Mouse (Mus musculus) liver, adult 2 months (tissue): ENCODE measurements around the gene Tanc1. TPM values are rescaled to one million over a fixed set of nuclear protein-coding genes. Genes with fewer than 3 reads are reported as not detected.

Experiments
- DNase-seq: peaks from one replicate; pipeline ENCODE4 v3.0.0-alpha.2; 2011; ENCODE audit warnings: low read depth, low spot score; ENCODE audit errors: extremely low read depth
- H3K27ac ChIP-seq: fragments of 200-500 bp; replicated peaks from 2 replicates; pipeline ENCODE4 v1.5.1; 2012; ENCODE audit warnings: low read depth, mild to moderate bottlenecking, control low read depth, inconsistent platforms, low read length; ENCODE audit not compliant: insufficient read depth
- H3K27me3 ChIP-seq: fragments of 200-500 bp; 2 replicates; pipeline ENCODE4 v1.6.1; 2012; ENCODE audit warnings: mild to moderate bottlenecking, moderate library complexity, low read length, inconsistent platforms; ENCODE audit not compliant: control insufficient read depth, insufficient read depth
- H3K36me3 ChIP-seq: fragments of 200-500 bp; 2 replicates; pipeline ENCODE4 v1.6.1; 2012; ENCODE audit warnings: low read length, inconsistent platforms; ENCODE audit not compliant: control insufficient read depth, insufficient read depth
- H3K4me1 ChIP-seq: fragments of 200-500 bp; 2 replicates; pipeline ENCODE4 v1.6.1; 2011; ENCODE audit warnings: low read length; ENCODE audit not compliant: control insufficient read depth, insufficient read depth
- H3K4me3 ChIP-seq: fragments of 200-500 bp; 2 replicates; pipeline ENCODE4 v1.5.1; 2011; ENCODE audit warnings: low read depth, mild to moderate bottlenecking, control low read depth, low read length, moderate library complexity; ENCODE audit not compliant: insufficient read depth
- H3K79me2 ChIP-seq: fragments of 200-500 bp; 2 replicates; pipeline ENCODE4 v1.6.1; 2012; ENCODE audit warnings: inconsistent platforms, mild to moderate bottlenecking, low read length, moderate library complexity; ENCODE audit not compliant: control insufficient read depth, insufficient read depth
- H3K9ac ChIP-seq: fragments of 200-500 bp; 2 replicates; pipeline ENCODE4 v1.6.1; 2012; ENCODE audit warnings: low read depth, mild to moderate bottlenecking, control low read depth, inconsistent platforms, low read length
- CTCF ChIP-seq: fragments of 200-500 bp; IDR thresholded peaks from 2 replicates; pipeline ENCODE4 v1.5.1; 2011; ENCODE audit warnings: low read depth, low read length, control low read depth
- POLR2A ChIP-seq: fragments of 200-500 bp; IDR thresholded peaks from 2 replicates; pipeline ENCODE4 v1.6.1; 2011; ENCODE audit warnings: low read length, control low read depth; ENCODE audit not compliant: insufficient read depth; ENCODE audit errors: extremely low read depth
- WGBS: fragments of 180-500 bp; shearing (Covaris S2); methylation state at CpG from one replicate; pipeline ENCODE4 v1.1.7; 2018; 5-methylcytosine and 5-hydroxymethylcytosine counted together
- polyA plus RNA-seq: library from polyadenylated mRNA; depleted of rRNA; stranded (reverse); fragments of >200 nt; gene quantifications from 2 replicates; pipeline ENCODE4 v1.2.3, GENCODE M21; 2012
- total RNA-seq: library from RNA; depleted of rRNA; stranded (reverse); fragments of >200 nt; gene quantifications from 2 replicates; pipeline ENCODE4 v1.2.3, GENCODE M21; 2014

The Tanc1 gene
- total and polyA plus RNA-seq, 2 experiments, result 2.7 to 5.0 TPM

- Histone ChIP-seq H3K27ac (peak overlapping the region; percentile 53), H3K9ac (no peak overlapping the region), H3K79me2 (no peaks in the 10 kb centered on the region), H3K27me3 (no peaks in the 10 kb centered on the region), H3K4me3 (no peak overlapping the region), H3K4me1 (0 out of 2 replicates have a peak, but pooled peaks cover 3% of the 10 kb centered on the region), H3K36me3 (peaks cover 2% of the 10 kb centered on the region; the same call in 1 of the 2 replicates)
- DNase-seq, result no peak
- TF ChIP-seq CTCF (no peak), POLR2A (no peak)
- WGBS, result 90% methylated on average over 7 of the region's 7 CpGs
These were observed 217.9 kb downstream of the Tanc1 start for GRCm38 (mm10) chr2:59829718-59830117.

GRCm38 (mm10) chr2:59830151-59830550 is 218.3 kb downstream of the Tanc1 start:
- Histone ChIP-seq H3K36me3 (peaks cover 5% of the 10 kb centered on the region; the same call in 1 of the 2 replicates), H3K27ac (no peak overlapping the region), H3K4me3 (no peak overlapping the region), H3K4me1 (0 out of 2 replicates have a peak, but pooled peaks cover 3% of the 10 kb centered on the region), H3K27me3 (no peaks in the 10 kb centered on the region), H3K79me2 (no peaks in the 10 kb centered on the region), H3K9ac (no peak overlapping the region)
- peak; percentile 50 for TF ChIP-seq CTCF
- no peak for TF ChIP-seq POLR2A
- 67% methylated on average over 9 of the region's 9 CpGs for WGBS
- DNase-seq, result no peak

GRCm38 (mm10) chr2:59830940-59831339 is 219.1 kb downstream of the Tanc1 start:
- Histone ChIP-seq H3K9ac (no peak overlapping the region), H3K79me2 (no peaks in the 10 kb centered on the region), H3K27ac (no peak overlapping the region), H3K4me1 (0 out of 2 replicates have a peak, but pooled peaks cover 3% of the 10 kb centered on the region), H3K4me3 (no peak overlapping the region), H3K27me3 (no peaks in the 10 kb centered on the region), H3K36me3 (peaks cover 7% of the 10 kb centered on the region; the same call in 1 of the 2 replicates)
- TF ChIP-seq POLR2A (no peak), CTCF (no peak)
- DNase-seq, result no peak
- WGBS, result 96% methylated on average over 5 of the region's 5 CpGs

- H3K27ac ChIP-seq, result no peak overlapping the region
These were observed 220.0 kb downstream of the Tanc1 start for GRCm38 (mm10) chr2:59831831-59832230.

GRCm38 (mm10) chr2:59838825-59839224 is 227.0 kb downstream of the Tanc1 start:
- Histone ChIP-seq H3K36me3 (peaks cover 22% of the 10 kb centered on the region; the same call in 1 of the 2 replicates), H3K27me3 (no peaks in the 10 kb centered on the region), H3K79me2 (no peaks in the 10 kb centered on the region), H3K9ac (no peak overlapping the region), H3K27ac (peak overlapping the region; percentile 48), H3K4me1 (no peaks in the 10 kb centered on the region), H3K4me3 (no peak overlapping the region)
- TF ChIP-seq POLR2A (no peak), CTCF (no peak)
- WGBS, result 82% methylated on average over 8 of the region's 8 CpGs
- no peak for DNase-seq

More at GRCm38 (mm10) chr2:59831831-59832230, 220.0 kb downstream of the Tanc1 start:
- H3K4me3 ChIP-seq, result no peak overlapping the region
- no peaks in the 10 kb centered on the region for H3K27me3 ChIP-seq
- 0 out of 2 replicates have a peak, but pooled peaks cover 3% of the 10 kb centered on the region for H3K4me1 ChIP-seq
- 84% methylated on average over 7 of the region's 7 CpGs for WGBS
- no peaks in the 10 kb centered on the region for H3K79me2 ChIP-seq
- no peak for DNase-seq
- H3K9ac ChIP-seq, result no peak overlapping the region
- TF ChIP-seq CTCF (no peak), POLR2A (no peak)
- peaks cover 7% of the 10 kb centered on the region; the same call in 1 of the 2 replicates for H3K36me3 ChIP-seq

- no peaks in the 10 kb centered on the region for H3K79me2 ChIP-seq
- no peak overlapping the region; the same call in 1 of the 2 replicates for H3K27ac ChIP-seq
- no peak overlapping the region for H3K9ac ChIP-seq
- H3K4me3 ChIP-seq, result no peak overlapping the region
- DNase-seq, result no peak
- H3K27me3 ChIP-seq, result no peaks in the 10 kb centered on the region
- 95% methylated on average over 2 of the region's 2 CpGs for WGBS
- TF ChIP-seq CTCF (no peak), POLR2A (no peak)
- H3K4me1 ChIP-seq, result no peaks in the 10 kb centered on the region
- peaks cover 23% of the 10 kb centered on the region; the same call in 1 of the 2 replicates for H3K36me3 ChIP-seq
These were observed 227.9 kb downstream of the Tanc1 start for GRCm38 (mm10) chr2:59839755-59840154.
